Mouse (Mus musculus): ENCODE data around the gene Zfp36l3.
"Not testable (repeated sequence)": the region's sequence is repeated elsewhere in the genome, so short reads cannot be mapped to it uniquely, and the experiment has no call there.

The Zfp36l3 gene

GRCm38 (mm10) chrX:53776276-53776675, at the start of gene Zfp36l3:
TSS of gene Zfp36l3 (minus strand) at chrX:53776394.
- in situ Hi-C loops (cut with MboI), result no loop called here

GRCm38 (mm10) chrX:53799074-53799473, 22.9 kb upstream of the Zfp36l3 start:
- in situ Hi-C loops (cut with MboI), result no loop called here

GRCm38 (mm10) chrX:53797519-53797918, 21.3 kb upstream of the Zfp36l3 start, which contains the start of gene Xlr:
TSS of gene Xlr (minus strand) at chrX:53797706.
- in situ Hi-C loops (cut with MboI), result not testable (repeated sequence)

- in situ Hi-C loops (cut with MboI), result no loop called here
These were observed 18.5 kb downstream of the Zfp36l3 start, which contains the start of gene 1700013H16Rik for GRCm38 (mm10) chrX:53757736-53758135. TSS of gene 1700013H16Rik (minus strand) at chrX:53757831.

- in situ Hi-C loops (cut with MboI), result no loop called here
These were observed 23.3 kb downstream of the Zfp36l3 start for GRCm38 (mm10) chrX:53752851-53753250.

GRCm38 (mm10) chrX:53728967-53729366, 47.2 kb downstream of the Zfp36l3 start:
- in situ Hi-C loops (cut with MboI), result no loop called here

- in situ Hi-C loops (cut with MboI), result no loop called here
These were observed 51.6 kb downstream of the Zfp36l3 start, which contains the start of gene 4930502E18Rik for GRCm38 (mm10) chrX:53724596-53724995. TSS of gene 4930502E18Rik (plus strand) at chrX:53724826.
